Mouse (Mus musculus) heart, adult 2 months (tissue): Measurements from ENCODE around the gene Gm5538.

Experiments
- CTCF ChIP-seq: fragments of 200-600 bp; IDR thresholded peaks from 2 replicates; pipeline ENCODE4 v1.8.1; 2022; ENCODE audit warnings: antibody characterized with exemption, mild to moderate bottlenecking, moderate library complexity
- POLR2A ChIP-seq: fragments of 200-500 bp; IDR thresholded peaks from 2 replicates; pipeline ENCODE4 v1.6.1; 2011; ENCODE audit warnings: mild to moderate bottlenecking, low read depth, low read length, control low read depth; ENCODE audit not compliant: insufficient read depth

DNA sequence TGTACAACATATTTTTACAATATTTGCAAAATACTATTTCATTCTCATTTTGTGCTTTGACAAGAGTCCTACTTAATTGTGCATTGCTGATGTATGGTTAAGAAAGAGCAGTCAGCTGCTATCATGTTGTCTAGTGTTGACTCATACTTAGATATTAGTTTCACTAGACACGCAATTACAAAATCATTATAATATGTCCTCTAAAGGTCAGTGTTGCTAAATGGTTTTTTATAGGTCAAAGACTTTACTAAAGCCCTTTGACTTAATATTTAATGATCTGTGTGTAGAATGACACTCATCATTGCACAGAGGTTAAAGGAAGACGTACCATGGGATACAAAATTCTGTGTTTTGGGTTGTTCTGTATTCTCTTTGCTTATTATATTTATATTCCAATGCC is at the start of gene Gm5538:
- TF ChIP-seq CTCF, result no peak
- TF ChIP-seq POLR2A, result no peak
